Mouse (Mus musculus) lung, embryonic 14.5 days (tissue): ENCODE results near the gene Gm21731. TPM values are rescaled to one million over a fixed set of nuclear protein-coding genes. Genes with fewer than 3 reads are reported as not detected.
A peak's percentile ranks its signal among the peaks of the same experiment; 100 is the strongest.
"Not testable (repeated sequence)": the region's sequence is repeated elsewhere in the genome, so short reads cannot be mapped to it uniquely, and the experiment has no call there.

ENCODE experiments used
- ATAC-seq: fragments of 200-750 bp; cut with Nextera tagmentation; 2 replicates; pipeline ENCODE4 v1.8.0; 2017; ENCODE audit warnings: mild to moderate bottlenecking, moderate TSS enrichment, moderate library complexity; ENCODE audit not compliant: insufficient read depth
- DNase-seq: peaks from one replicate; pipeline ENCODE4 v3.0.0-alpha.2; 2015
- H3K27ac ChIP-seq: fragments of 300-500 bp; sonication (generic); 2 replicates; pipeline ENCODE4 v1.5.1; 2014; ENCODE audit warnings: low read depth, mild to moderate bottlenecking, moderate library complexity
- H3K27me3 ChIP-seq: fragments of 300-500 bp; sonication (generic); 2 replicates; pipeline ENCODE4 v1.6.1; 2014; ENCODE audit warnings: low read length, control low read depth; ENCODE audit not compliant: insufficient read depth
- H3K36me3 ChIP-seq: fragments of 300-500 bp; sonication (generic); 2 replicates; pipeline ENCODE4 v1.6.1; 2014; ENCODE audit warnings: control low read depth; ENCODE audit not compliant: insufficient read depth
- H3K4me1 ChIP-seq: fragments of 300-500 bp; sonication (generic); 2 replicates; pipeline ENCODE4 v1.6.1; 2014; ENCODE audit warnings: antibody characterized with exemption, control low read depth; ENCODE audit not compliant: insufficient read depth
- H3K4me2 ChIP-seq: fragments of 300-500 bp; sonication (generic); 2 replicates; pipeline ENCODE4 v1.6.1; 2014; ENCODE audit warnings: mild to moderate bottlenecking
- H3K4me3 ChIP-seq: fragments of 300-500 bp; sonication (generic); 2 replicates; pipeline ENCODE4 v1.5.1; 2014; ENCODE audit warnings: low read depth, low read length
- H3K9ac ChIP-seq: fragments of 300-500 bp; sonication (generic); 2 replicates; pipeline ENCODE4 v1.6.1; 2014
- H3K9me3 ChIP-seq: fragments of 300-500 bp; sonication (generic); 2 replicates; pipeline ENCODE4 v1.6.1; 2016; ENCODE audit warnings: low read depth, low read length, control low read depth
- WGBS: fragments of 180-500 bp; shearing (Covaris S2); extraction: QIAGEN DNeasy Blood & Tissue Kit; methylation state at CpG from one replicate; pipeline ENCODE4 v1.1.7; 2014; 5-methylcytosine and 5-hydroxymethylcytosine counted together
- polyA plus RNA-seq: library from polyadenylated mRNA; unstranded; fragments of >200 nt; fragmentation: Nextera tagmentation; extraction: Ambion mirVana; gene quantifications from 2 replicates; pipeline ENCODE4 v1.2.1, GENCODE M21; 2014

Gene Gm21731
- polyA plus RNA-seq = not detected in 2 replicates

DNA sequence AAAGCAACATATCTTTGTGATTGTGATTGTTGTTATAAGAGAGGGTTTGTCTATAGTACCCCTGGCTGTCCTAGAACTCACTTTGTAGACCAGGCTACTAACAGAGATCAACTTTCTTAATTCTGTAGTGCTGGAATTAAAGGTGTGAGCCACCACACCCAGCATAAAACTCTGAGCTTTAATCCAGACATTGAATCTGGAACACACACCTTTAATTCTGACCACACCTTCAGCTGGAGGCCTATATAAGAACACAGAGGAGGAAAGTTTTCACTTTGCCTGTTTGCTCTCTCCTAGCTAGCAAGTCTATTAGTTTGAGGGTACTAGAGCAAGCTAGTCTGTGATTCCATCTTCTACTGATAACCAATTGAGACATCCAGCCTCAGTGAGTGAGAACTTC is at the start of gene Gm21731:
Gm21731 (plus strand) TSS at position 301 of the 400 bp plus-strand sequence.
- not testable (repeated sequence) for ATAC-seq, H3K4me1 ChIP-seq, H3K27me3 ChIP-seq, H3K4me3 ChIP-seq, H3K9me3 ChIP-seq, DNase-seq, H3K9ac ChIP-seq, H3K4me2 ChIP-seq, H3K27ac ChIP-seq, H3K36me3 ChIP-seq

DNA sequence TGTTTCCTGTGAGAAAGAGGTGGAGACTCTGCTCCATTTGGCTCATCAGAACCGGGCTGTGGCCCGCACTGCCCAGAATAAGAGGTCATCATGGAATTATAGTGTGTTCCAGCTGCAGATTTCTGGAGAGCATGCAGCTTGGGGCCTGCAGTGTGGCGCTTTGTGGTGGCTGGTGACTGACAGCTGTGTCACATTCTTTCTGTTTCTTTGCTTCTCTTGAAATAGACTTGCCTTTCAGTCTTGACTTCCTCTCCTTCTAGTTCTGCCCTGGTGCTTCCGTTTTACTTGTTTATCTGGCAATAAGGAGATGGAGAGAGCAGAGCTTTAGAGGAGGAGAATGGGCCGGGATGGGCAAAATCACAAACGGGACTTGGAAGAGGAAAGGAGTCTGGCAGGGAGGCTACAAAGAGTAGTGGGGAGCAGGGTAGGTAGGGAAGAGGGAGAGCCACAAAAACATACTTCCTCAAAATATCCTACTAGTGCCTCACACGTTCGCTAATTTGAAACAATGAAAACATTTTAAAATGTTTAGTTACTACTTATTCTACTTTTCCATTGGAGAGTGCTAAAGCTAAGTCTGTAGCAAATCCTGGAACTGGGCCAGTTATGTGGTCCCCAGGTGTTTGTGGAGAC is 42.6 kb upstream of the Gm21731 start:
- not testable (repeated sequence) for H3K36me3 ChIP-seq, H3K27me3 ChIP-seq, DNase-seq, ATAC-seq, H3K4me1 ChIP-seq, H3K4me2 ChIP-seq, H3K9me3 ChIP-seq, H3K4me3 ChIP-seq, H3K9ac ChIP-seq, H3K27ac ChIP-seq
- 77% methylated on average over 7 of the region's 8 CpGs for WGBS

DNA sequence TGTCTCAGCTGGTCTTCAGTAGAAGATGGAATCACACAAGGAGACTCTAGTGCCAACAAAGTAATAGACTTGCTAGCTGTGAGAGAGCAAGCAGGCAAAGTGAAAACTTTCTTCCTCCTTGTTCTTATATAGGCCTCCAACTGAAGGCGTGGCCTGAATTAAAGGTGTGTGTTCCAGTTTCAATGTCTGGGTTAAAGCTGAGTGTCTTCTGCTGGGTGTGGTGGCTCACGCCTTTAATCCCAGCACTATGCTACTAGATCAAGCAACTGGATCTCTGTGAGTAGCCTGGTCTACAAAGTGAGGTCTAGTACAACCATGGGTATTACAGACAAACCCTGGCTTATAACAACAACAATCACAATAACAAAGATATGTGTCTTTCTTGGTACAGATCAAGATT is 23.1 kb upstream of the Gm21731 start, which contains the start of gene Gm21762:
Gm21762 (minus strand) TSS at position 101 of the 400 bp plus-strand sequence.
- not testable (repeated sequence) for H3K4me1 ChIP-seq, H3K9me3 ChIP-seq, ATAC-seq, H3K27me3 ChIP-seq, H3K4me3 ChIP-seq, H3K36me3 ChIP-seq, H3K9ac ChIP-seq, H3K4me2 ChIP-seq, DNase-seq, H3K27ac ChIP-seq
- WGBS = no CpG with 5 or more reads among the region's 2 CpGs

DNA sequence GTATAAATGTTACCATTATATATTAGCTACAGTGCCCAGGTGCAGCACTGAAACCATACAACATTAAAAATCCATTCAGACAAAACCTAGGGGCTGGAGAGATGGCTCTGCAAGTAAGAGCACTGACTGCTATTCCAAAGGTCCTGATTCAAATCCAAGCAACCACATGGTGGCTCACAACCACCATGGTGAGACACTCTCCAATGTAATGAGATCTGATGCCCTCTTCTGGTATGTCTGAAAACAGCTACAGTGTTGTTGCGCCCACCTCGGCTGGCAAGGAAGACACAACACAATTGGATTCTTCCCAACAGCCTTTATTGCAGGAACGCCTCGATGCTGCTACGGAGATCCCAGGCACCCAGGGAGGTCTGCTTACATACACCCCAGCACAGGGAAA is 18.0 kb upstream of the Gm21731 start:
- not testable (repeated sequence) for DNase-seq, ATAC-seq, H3K4me2 ChIP-seq, H3K9me3 ChIP-seq, H3K36me3 ChIP-seq, H3K4me1 ChIP-seq, H3K27me3 ChIP-seq, H3K27ac ChIP-seq, H3K4me3 ChIP-seq, H3K9ac ChIP-seq
- WGBS = 77% methylated on average over 5 of the region's 5 CpGs

DNA sequence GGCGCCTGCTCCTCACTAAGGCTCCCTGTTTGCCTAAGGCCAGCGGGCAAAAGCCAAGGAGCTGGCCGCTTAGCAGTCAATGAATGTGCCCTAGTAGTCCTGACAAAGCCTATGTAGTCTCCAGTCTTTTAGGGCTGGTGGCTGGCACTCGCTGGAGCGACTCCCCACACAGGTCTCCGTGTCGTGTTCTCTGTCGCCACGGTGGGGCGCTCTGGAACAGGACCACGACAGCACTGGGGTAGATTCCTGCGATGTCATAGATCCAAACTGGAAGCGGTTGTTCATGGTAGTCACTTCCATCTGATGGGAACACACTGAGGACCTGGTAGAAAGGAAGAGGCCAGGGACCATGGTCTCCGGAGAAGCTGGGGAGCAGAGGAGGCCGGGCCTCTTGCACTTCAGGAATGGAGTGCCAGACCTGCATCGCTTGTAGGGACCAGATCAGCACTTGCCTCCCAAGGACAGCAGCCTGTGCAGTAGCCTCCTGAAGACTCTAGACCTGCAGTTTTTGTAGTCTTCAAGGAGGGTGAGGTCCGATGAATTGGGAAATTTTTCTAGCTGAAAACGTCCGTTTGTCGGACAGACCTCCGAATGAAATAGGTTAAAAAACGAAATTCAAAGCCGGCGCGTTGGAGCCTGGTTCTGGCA is 15.8 kb upstream of the Gm21731 start:
- not testable (repeated sequence) for H3K27ac ChIP-seq, H3K9me3 ChIP-seq, DNase-seq, H3K9ac ChIP-seq, H3K36me3 ChIP-seq, H3K4me3 ChIP-seq, ATAC-seq, H3K27me3 ChIP-seq, H3K4me1 ChIP-seq, H3K4me2 ChIP-seq
- WGBS = 94% methylated on average over 16 of the region's 25 CpGs

DNA sequence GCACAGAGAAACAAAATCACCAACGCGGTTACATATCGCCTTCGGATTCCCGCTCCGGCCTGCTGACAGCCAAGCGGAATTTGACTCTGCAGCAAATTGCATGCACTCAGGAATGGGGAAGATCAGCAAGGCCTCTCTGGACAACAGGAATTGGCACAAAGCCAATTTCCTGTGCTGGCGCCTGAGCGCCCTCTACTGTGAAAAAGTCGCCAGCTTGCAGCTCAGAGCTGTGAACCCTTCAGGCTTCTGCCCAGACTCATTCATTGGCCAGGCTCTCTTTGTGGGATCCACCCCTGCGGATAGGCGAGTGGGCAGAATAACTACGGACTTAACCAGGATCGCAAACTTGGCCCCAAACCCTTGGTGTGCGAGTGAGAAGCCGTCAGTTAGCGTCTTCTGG is 7.1 kb upstream of the Gm21731 start:
- not testable (repeated sequence) for H3K9me3 ChIP-seq, H3K9ac ChIP-seq, DNase-seq, H3K4me3 ChIP-seq, H3K36me3 ChIP-seq, H3K27me3 ChIP-seq, H3K4me2 ChIP-seq, H3K27ac ChIP-seq, H3K4me1 ChIP-seq
- 93% methylated on average over 16 of the region's 17 CpGs for WGBS
- peak; percentile 62; the same call in 1 of the 2 replicates for ATAC-seq

DNA sequence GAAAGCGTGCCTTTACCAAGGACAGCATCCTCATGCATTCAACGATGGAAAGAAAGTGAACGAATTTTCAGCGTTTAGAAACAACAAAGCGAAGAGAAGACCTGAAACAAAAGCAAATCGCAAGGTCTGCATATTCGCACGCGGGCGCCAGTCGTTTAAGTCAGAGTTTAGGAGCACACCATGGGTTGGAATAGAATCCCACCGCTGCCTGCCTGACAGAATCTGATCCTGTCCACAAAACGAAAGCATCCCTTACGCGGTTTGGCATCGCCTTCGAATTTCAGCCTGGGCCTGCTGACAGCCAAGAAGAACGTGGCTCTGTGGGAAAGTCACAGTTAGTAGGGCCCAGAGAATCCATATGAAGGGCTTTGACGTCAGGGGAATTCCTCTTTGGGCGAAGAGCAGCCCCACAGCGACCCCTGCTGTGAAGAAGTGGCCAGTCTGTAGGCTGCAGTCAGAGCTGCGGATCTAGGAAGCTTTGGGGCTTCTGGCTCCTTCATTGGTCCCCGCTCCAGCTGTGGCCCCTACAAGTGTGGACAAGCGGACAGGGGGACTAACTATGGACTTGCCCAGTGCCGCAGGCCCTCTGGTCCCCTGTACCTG is 6.4 kb upstream of the Gm21731 start:
- H3K9me3 ChIP-seq, H3K4me1 ChIP-seq, ATAC-seq, H3K36me3 ChIP-seq, H3K27me3 ChIP-seq, DNase-seq, H3K9ac ChIP-seq, H3K4me2 ChIP-seq, H3K4me3 ChIP-seq, H3K27ac ChIP-seq: not testable (repeated sequence)
- WGBS = 67% methylated on average over 13 of the region's 25 CpGs

DNA sequence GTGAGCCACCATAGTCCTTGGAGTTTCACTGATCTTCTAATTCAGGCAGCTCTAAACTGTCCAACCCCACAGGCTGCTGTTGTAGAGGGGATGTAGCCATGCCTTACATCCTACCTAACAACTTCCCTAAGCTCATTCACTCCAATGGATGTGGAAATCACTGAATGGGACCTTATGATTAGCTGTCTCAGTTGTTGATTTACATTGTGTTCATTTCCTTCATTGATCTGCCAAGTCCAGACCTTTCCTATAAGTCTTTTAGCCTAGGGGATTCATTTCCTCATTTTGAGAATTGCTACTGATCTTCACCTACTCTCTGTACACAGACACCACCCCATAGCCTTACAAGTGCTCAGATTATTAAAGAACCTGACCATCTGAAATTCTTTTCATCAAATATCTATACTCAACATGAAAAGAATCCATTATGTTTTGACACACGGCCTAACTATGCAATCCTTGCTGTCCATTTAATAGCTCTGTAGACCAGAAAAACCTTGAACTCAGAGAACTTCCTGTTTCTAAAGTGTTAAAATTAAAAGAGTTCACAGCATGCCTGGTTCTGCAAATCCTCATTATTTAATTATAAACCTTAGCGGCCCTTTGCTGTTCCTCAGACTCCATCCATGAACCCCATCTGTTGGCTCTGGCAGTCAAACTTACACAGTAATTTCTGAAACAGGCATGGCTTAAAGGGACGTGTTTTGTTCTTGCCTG is 12.5 kb downstream of the Gm21731 start:
- not testable (repeated sequence) for H3K9ac ChIP-seq, H3K4me2 ChIP-seq, H3K4me1 ChIP-seq, DNase-seq, ATAC-seq, H3K4me3 ChIP-seq, H3K9me3 ChIP-seq, H3K36me3 ChIP-seq, H3K27me3 ChIP-seq, H3K27ac ChIP-seq
- WGBS = 71% methylated on average over 2 of the region's 3 CpGs

DNA sequence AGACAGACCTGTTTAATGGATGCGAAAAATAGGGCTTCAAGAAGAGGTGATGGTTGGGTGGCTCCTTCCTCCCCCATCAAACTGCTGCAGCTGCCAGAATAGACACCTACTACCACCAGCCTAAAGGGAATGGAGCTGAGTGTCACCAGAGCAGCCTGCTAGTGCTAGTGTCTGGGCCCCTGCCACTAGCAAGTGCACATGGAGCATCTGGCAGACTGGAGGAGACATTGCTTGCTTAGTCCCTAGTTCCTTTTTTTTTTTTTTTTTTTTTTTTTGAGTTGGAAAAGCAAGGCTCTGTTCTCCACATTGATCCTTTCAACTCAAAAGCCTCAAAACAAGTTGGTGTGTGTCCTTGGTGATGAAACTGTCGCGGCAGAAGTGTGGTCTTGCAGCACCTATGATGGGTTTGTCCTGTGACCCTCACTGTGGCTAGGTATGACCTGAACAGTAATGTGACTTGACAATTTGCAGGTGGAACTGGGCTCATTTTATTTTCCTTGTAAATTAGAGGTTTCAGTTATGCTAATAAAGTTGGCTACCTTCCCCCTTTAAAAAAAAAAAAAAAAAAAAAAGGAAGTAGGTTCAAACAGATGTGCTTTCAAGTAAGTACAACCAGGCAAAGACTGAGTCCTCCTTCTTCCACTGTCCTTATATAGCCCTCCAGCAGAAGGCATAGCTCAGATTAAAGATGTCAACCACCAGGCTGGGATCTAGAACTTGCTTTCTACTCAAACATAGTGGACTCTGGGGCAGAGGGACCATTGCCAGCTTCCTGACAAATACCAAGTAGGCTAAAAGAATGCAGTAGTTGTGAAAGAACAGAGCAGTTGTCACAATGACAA is 20.1 kb downstream of the Gm21731 start:
- WGBS = 93% methylated on average over 3 of the region's 3 CpGs

More for the DNA sequence above, 20.1 kb downstream of the Gm21731 start:
- DNase-seq, H3K9ac ChIP-seq, ATAC-seq, H3K27ac ChIP-seq, H3K4me1 ChIP-seq, H3K4me3 ChIP-seq, H3K9me3 ChIP-seq, H3K27me3 ChIP-seq, H3K36me3 ChIP-seq, H3K4me2 ChIP-seq: not testable (repeated sequence)
